Mouse (Mus musculus) olfactory bulb, adult 2 months (tissue): Measurements from ENCODE around the gene Arhgef40. TPM values are rescaled to one million over a fixed set of nuclear protein-coding genes. Genes with fewer than 3 reads are reported as not detected.

Experiments used
- H3K27ac ChIP-seq: fragments of 200-500 bp; 2 replicates; pipeline ENCODE4 v1.5.1; 2012; ENCODE audit warnings: low read depth, low read length; ENCODE audit not compliant: insufficient read depth
- H3K4me1 ChIP-seq: fragments of 200-500 bp; 2 replicates; pipeline ENCODE4 v1.6.1; 2012; ENCODE audit warnings: low read length; ENCODE audit not compliant: control insufficient read depth, insufficient read depth
- H3K4me3 ChIP-seq: fragments of 200-500 bp; 2 replicates; pipeline ENCODE4 v1.5.1; 2012; ENCODE audit warnings: mild to moderate bottlenecking, low read depth, low read length, moderate library complexity; ENCODE audit not compliant: insufficient read depth
- CTCF ChIP-seq: fragments of 200-500 bp; IDR thresholded peaks from 2 replicates; pipeline ENCODE4 v1.5.1; 2012; ENCODE audit warnings: low read depth, mild to moderate bottlenecking, low read length, moderate library complexity; ENCODE audit not compliant: insufficient read depth
- POLR2A ChIP-seq: fragments of 200-500 bp; IDR thresholded peaks from 2 replicates; pipeline ENCODE4 v1.6.1; 2012; ENCODE audit warnings: mild to moderate bottlenecking, low read depth, low read length, moderate library complexity; ENCODE audit not compliant: insufficient read depth
- WGBS: fragments of 180-500 bp; shearing (Covaris S2); methylation state at CpG from one replicate; pipeline ENCODE4 v1.1.7; 2018; 5-methylcytosine and 5-hydroxymethylcytosine counted together
- polyA plus RNA-seq: library from polyadenylated mRNA; stranded (reverse); fragments of >200 nt; gene quantifications from 2 replicates; pipeline ENCODE4 v1.2.4, GENCODE M21; 2012; ENCODE audit warnings: low replicate concordance; ENCODE audit not compliant: missing spikeins, insufficient read depth, insufficient read length

The Arhgef40 gene
- polyA plus RNA-seq, 1 experiment = not detected

DNA sequence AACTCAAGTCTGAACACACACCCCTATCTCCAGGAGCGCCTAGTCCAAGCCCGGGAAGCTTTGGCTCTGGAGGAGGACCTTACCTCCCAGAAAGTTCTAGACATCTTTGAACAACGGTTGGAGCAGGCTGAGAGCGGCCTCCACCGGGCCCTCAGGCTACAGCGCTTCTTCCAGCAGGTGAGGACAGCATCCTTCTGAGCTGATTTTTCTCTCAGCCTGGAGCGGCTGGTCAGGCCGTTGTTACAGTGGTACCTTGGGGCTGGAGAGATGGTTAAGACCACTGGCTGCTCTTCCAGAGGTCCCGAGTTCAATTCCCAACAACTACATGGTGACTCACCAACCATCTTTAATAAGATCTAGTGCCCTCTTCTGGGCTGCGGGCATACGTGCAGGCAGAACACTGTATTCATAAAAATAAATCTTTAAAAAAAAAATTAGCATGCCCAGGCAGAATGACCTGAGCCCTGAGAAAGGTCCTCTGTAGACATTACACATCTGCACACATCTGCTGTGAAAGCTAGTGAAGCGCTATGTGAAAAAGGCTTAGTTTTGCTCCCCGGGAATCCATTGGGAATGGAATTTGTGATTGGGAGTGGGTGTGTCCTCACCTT is 11.8 kb downstream of the Arhgef40 start:
- H3K4me3 ChIP-seq = no peak overlapping the region
- no peaks in the 10 kb centered on the region for H3K4me1 ChIP-seq
- TF ChIP-seq POLR2A = no peak
- TF ChIP-seq CTCF = no peak
- H3K27ac ChIP-seq = no peak overlapping the region
- 83% methylated on average over 13 of the region's 13 CpGs for WGBS

DNA sequence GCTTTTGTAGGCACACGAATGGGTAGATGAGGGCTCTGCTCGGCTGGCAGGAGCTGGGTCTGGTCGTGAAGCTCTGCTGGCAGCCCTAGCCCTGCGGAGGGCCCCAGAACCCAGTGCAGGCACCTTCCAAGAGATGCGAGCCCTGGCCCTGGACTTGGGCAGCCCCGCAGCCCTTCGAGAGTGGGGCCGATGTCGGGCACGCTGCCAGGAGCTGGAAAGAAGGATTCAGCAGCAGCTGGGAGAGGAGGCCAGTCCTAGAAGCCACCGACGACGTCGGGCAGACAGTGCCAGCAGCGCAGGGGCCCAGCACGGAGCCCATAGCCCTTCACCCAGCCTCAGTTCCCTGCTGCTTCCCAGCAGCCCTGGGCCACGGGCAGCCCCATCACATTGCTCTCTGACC is 12.3 kb downstream of the Arhgef40 start:
- Histone ChIP-seq H3K4me3 (no peak overlapping the region), H3K4me1 (no peaks in the 10 kb centered on the region), H3K27ac (no peak overlapping the region)
- TF ChIP-seq CTCF (no peak), POLR2A (no peak)
- 31% methylated on average over 17 of the region's 17 CpGs for WGBS

DNA sequence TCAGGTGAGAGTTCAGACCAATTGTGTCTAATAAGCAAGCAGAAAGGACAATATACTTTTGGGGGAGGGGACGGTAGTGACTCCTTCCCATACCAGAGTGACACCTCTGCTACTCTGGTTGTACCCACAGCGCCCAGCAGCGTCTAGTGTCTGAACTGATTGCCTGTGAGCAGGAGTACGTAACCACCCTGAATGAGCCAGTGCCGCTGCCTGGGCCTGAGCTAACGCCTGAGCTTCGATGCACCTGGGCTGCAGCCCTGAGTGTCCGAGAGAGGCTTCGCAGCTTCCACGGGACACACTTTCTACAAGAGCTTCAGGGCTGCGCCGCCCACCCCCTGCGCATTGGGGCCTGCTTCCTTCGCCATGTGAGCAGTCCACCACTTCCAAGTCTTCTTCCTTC is 13.0 kb downstream of the Arhgef40 start:
- Histone ChIP-seq H3K4me1 (no peaks in the 10 kb centered on the region), H3K4me3 (no peak overlapping the region), H3K27ac (no peak overlapping the region)
- no peak for TF ChIP-seq CTCF
- TF ChIP-seq POLR2A = no peak
- WGBS = 94% methylated on average over 14 of the region's 14 CpGs

DNA sequence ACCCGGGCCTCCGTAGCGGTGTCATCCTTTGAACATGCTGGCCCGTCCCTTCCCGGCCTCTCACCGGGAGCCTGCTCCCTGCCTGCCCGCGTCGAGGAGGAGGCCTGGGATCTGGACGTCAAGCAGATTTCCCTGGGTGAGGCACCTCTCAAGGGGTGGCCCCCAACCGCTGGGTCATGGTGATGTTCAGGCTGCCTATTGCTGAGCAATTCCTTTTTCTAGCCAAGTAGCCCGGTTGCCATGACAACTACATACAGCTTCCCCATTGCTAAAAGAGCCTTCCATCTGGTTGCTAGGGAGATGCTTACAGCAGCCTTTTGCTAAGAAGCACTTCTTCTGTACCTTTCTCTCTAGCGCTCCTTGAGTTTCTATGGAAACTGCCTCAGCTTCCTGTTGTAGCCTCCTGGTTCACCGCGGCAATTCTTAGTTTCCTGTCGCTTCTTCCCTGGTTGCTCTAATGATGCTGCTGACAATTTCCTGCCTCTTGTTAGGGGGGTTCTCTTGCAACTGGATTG is 19.5 kb downstream of the Arhgef40 start:
- WGBS = 4% methylated on average over 16 of the region's 16 CpGs
- Histone ChIP-seq H3K4me3 (peak overlapping the region; percentile 68), H3K27ac (peak overlapping the region; percentile 96), H3K4me1 (peaks cover 43% of the 10 kb centered on the region)
- TF ChIP-seq POLR2A = no peak
- TF ChIP-seq CTCF = no peak

DNA sequence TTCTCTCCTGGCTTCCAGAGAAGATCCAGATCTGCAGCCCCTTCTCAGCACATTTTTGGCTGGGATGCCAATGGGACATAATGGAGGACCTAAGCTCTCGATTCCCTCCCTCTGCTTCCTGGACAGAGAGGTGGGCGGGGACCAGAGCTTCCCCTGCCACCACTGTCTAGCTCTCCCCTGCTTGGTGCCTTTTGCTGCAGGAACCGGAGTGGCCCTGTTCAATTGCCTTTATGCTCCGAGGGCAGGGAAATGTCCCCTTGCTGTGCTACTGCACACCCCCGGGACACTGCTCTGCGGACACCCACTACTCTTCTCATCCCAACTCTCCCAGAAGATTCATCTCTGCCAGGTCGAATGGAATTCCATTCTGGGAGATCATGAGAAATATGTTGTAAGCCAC is 20.6 kb downstream of the Arhgef40 start:
- TF ChIP-seq POLR2A (no peak), CTCF (no peak)
- no peak overlapping the region for H3K4me3 ChIP-seq
- 44% methylated on average over 7 of the region's 7 CpGs for WGBS
- H3K27ac ChIP-seq = peak overlapping the region; percentile 96
- peaks cover 49% of the 10 kb centered on the region for H3K4me1 ChIP-seq

DNA sequence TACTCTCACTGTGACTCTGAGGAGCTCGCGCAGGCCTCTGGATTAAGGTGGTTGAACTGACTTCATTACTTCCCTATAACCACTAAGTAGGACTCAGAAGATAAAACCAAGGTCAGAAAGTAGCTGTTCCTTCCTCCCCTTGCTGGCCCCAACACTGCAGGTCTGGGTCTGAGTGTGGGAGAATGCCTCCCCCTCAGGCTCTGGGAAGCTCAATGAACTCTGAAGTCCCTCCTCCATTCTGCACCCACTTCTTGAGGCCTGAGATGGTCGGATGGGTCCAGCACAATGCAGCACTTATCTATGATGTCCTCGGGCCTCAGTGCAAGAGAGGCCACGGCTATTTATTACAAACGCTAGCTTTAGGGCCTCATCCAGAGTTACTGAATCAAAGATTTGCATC is 21.1 kb downstream of the Arhgef40 start:
- Histone ChIP-seq H3K4me1 (peaks cover 54% of the 10 kb centered on the region), H3K4me3 (no peak overlapping the region), H3K27ac (no peak overlapping the region)
- TF ChIP-seq CTCF (no peak), POLR2A (no peak)
- WGBS = 44% methylated on average over 6 of the region's 6 CpGs

DNA sequence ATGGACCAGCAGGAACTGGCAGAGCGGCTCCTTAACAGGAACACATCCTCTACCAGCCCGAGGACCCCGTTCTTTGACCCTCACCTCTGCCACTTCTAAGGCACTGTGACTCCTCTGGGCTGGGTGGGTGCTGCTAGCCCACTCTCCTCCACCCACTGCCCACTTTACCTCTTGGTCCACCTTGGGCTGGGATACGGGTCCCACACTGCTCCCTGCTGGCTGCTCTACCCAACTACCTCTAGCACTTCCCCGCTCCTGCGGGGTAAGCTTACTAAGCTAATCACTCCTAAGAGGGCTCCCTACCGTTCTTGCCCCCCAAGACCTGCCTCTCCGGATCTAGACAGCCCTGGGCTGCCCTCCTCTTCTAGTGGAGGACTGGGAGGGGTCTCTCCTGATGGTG is 21.7 kb downstream of the Arhgef40 start:
- H3K27ac ChIP-seq = no peak overlapping the region
- WGBS = 68% methylated on average over 8 of the region's 8 CpGs
- H3K4me3 ChIP-seq = no peak overlapping the region
- H3K4me1 ChIP-seq = peaks cover 56% of the 10 kb centered on the region
- TF ChIP-seq POLR2A (no peak), CTCF (peak; percentile 39; the same call in 1 of the 2 replicates)

DNA sequence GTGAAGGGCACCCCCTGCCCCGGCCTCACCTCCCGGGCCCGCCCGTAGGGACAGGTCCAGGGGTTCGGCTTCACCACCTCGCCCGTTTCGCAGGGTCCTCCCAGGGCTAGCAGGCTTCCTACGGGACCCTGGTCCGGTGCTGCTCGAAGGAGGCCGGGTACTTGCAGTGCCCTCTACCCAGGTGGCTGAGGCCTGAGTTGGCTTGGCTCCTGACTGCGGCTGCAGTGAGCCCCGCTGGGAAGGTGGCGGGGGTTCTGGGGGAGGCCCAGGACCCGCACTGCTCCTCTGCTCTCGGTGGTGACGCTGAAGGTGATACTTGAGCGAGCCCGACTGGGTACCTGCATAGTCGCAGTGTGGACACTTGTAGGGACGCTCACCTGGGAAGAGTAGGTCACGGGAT is 22.3 kb downstream of the Arhgef40 start:
- H3K4me1 ChIP-seq = peaks cover 56% of the 10 kb centered on the region
- no peak overlapping the region for H3K27ac ChIP-seq
- no peak overlapping the region for H3K4me3 ChIP-seq
- TF ChIP-seq POLR2A = no peak
- TF ChIP-seq CTCF = no peak
- WGBS = 89% methylated on average over 23 of the region's 23 CpGs

DNA sequence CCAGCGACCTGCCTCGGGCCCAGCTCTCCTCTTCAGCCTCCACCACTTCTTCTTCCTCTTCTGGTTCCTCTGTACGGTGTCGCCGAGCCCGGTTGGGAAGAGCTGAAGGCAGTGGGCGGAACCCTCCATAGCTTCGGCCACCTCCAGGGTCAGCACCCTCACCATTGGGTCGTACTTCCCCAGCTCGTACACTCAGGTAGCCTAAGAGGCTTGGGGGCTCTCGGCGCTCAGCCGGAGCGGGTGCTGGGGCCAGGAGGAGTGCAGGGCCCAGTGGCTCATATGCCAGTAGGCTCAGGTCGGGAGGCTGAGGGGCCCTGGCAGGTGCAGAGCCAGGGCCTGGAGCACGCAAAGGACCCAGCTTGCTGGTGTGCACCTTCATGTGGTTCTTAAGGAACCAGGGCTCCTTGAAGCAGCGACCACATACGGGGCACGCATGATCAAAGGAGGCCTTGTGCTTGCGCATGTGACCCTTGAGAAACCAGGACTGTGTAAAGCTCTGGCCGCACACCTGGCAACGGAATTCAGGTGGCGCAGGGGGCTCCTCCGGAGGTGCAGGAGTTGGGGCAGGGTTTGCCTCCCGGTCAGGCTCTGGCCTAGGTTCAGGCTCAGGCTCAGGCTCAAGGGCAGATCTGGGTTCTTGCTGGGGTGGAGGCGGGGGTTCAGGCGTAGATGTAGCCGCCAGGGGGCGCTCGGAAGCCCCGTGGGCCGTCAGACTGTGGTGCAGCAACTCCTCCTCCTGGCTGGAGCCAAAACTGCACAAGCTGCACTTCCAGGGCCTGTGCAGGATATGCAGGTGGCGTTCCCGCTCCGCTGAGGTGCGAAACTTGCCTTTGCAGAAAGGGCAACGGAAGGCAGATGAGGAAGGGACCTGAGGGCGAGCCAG is 24.0 kb downstream of the Arhgef40 start:
- Histone ChIP-seq H3K4me1 (peaks cover 50% of the 10 kb centered on the region), H3K27ac (no peak overlapping the region), H3K4me3 (0 out of 2 replicates have a peak overlapping the region, but pooled peaks have one; percentile 6)
- peak; percentile 100 for TF ChIP-seq CTCF
- TF ChIP-seq POLR2A = no peak
- WGBS = 48% methylated on average over 38 of the region's 38 CpGs
